Mouse (Mus musculus) c-Kit-negative CD71-positive TER-119-positive erythroid progenitor cells, embryonic 14.5 days (primary cell): ENCODE measurements around the gene Stil.

Experiments
- DNase-seq: peaks from one replicate; pipeline ENCODE4 v3.0.0-alpha.2; 2013; ENCODE audit warnings: low read depth, low spot score

Gene Stil

DNA sequence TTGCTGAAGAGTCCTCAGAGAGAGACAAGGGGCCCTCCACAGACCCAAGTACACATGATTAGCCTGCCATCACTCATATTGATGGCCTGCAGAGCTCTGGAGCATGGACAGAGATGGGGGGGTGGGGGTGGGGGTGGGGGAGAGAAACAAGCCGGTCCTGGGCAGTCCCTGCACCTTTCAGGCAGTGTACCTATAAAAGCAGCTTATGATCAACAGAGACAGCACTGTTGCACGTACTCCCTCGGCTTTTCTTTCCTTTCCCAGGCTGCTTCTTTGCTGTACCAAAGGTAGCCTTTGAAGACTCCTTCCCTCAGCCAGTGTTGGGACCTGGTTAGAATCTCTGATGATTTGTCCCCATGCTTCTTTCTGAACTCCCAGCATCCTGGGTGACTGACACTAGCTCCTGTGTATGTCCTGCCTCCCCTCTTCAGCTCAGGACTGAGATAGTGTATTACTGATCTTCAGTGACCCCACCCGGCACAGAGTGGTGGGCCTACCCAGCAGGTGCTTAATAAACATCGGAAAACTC is 79.9 kb downstream of the Stil start:
- DNase-seq, result no peak

DNA sequence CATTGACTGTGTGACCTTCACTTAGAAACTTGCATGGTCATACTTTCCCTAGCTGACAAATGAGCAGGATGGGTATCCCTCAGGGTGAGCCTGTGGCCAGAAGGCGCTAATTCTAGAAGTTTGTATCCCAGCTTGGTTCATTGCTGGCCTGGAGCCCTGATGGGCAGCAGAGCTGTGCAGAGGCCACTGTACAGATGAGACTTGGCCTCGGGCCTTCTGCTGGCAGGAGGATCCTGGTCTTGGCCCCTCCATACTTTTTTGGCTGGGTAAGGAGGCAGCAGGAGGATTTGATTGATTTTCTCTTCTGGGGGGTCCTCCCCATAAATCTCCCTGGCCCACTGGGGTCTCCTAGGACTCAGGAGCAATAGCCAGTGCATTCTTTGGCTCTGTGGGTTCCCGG is 83.1 kb downstream of the Stil start:
- DNase-seq, result no peak

- peak; percentile 65 for DNase-seq
These were observed 85.7 kb downstream of the Stil start for GRCm38 (mm10) chr4:115085522-115086095.

- DNase-seq, result no peak
These were observed 86.3 kb downstream of the Stil start for GRCm38 (mm10) chr4:115086257-115086656.

DNA sequence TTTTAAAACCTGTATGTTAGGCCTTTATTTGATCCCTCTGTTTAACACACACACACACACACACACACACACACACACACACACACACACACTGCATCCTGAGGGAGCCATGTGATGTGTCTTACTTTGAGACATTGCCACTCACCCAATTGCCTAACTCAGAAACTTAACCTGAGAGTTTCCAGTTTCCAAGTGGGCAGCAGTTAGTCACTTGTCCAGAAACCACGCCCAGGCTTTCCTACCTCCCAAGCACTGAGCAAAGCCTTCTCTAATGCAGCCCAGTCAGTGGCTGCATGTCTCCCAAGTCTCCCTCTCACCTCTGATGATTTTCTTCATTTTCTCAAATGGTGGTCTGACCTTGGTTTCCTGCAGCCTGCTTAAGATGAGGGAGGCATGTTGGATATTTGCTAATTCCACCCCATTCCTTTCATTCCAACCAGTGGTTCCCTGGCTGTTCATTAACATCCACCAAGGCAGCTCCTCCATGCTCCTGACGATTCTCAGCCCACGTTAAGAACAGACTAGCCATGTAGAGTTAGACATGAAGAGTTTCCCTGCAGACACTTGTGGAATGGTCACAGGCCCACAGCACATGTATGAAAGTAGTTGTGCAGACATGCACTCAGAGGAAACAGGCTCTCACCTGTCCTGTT is 86.9 kb downstream of the Stil start:
- DNase-seq, result no peak

DNA sequence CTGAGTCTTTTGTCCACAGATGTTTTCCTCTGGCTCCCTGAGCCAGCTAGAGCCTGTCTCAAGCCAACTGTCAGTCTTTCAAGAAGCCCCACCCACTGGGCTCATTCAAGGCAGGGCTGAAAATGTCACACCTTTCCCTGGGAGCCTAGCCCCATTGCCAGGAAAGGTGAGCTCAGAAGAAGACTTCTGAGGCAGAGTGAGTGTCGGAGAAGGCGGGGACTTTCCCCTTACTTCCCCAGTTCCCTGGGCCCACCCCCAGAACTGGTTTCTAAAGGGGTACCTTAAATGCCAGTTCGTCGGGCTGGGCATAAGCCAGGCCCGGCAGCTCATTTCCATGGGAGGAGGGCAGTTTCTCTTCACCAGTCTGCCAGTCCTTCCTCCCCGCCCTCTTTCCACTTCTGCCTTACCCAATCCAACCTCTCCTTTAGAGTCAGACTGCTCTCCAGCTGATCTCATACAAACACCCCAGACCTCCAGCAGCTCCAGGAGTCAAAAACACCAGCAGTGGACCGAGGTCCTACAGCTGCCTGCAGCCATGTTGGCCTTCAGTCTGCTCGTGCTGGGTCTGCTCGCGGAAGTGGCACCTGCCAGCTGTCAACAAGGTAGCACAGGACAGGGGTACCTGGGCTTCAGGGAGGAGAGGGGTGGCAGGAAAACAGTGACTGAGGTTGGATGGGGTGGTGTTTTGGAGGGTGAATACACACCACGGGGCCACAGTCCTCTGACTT is 88.8 kb downstream of the Stil start, which contains the start of gene Pdzk1ip1:
Pdzk1ip1 (plus strand) TSS at position 98 of the 728 bp plus-strand sequence.
- DNase-seq, result peak; percentile 55

DNA sequence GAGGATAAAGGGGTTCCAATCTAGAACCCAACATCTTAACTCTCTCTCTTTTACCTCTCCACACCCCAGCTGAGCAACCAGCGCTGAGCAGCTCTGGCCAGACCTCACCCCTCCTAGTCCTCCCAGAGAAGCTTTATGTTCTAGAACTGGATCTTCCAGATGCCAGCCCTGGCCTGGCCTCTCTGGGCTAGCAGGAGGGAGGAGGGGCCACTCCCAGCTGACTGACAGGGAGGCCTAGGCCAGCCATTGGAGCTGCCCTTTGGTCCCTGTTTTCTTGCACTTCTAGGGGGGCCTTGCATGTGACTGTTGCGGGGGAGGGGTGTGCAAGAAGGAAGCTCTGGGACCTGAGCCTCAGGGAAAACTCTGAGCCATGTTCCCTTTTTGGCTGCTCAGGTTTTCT is 90.6 kb downstream of the Stil start:
- DNase-seq, result no peak

DNA sequence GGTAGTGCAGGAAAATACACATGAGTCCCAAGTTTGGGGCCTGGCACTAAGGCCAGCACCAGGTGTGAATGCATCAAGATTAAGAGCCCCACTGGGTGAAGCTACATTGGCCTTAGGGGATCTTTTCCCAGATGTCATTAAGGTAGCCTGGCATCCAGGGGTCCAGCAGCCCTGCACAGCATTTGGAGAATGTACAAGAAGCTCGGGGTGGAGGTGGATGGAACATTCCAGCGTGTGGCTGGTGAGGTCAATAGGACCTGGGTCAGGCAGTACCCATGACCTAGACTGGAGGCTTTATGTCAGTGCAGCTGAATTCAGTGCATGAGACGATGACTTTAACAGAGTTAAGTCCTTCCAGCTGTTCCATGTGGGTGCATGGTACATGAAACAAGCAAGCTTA is 91.8 kb downstream of the Stil start:
- DNase-seq, result no peak
